Mouse (Mus musculus): Measurements from ENCODE around the gene Dchs2. TPM values are rescaled to one million over a fixed set of nuclear protein-coding genes. Genes with fewer than 3 reads are reported as not detected.

Dchs2 gene
- polyA plus RNA-seq (2015; fragmentation: Nextera tagmentation; extraction: Ambion mirVana), result 0.72 and 0.87 TPM in 2 replicates

DNA sequence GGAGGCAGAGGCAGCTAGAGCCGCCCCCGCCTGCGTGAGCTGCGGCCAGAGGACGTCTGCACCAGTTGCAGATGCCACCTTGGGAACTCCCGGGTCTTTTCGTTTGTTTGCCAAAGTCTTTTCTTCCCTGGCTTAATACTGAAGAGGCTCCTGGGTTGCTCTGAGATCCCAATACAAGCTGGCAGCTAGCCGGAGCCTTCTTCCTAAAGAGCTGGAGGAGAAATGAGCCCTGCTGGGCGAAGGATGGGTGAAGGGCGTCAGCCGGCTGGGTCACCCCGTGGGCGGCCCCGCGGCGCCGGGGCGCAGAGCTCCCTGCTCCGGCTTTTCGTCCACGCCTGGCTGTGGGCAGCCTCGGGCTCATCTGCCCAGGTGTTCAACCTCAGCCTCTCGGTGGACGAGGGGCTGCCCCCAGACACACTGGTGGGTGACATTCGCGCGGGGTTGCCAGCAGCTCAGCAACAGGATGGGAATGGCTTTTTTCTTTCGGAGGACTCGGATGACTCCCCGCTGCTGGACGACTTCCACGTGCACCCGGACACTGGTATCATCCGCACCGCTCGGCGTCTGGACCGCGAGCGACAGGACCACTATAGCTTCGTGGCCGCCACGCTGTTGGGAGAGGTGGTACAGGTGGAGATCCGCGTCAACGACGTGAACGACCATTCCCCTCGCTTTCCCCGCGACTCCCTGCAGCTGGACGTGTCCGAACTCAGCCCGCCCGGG is at the start of gene Dchs2:
Gene Dchs2 (plus strand): TSS at position 223 of the 723 bp plus-strand sequence.

Other genes with a start within 250 kb of the Dchs2 start
- gene Lrat, start 224.0 kb upstream of the Dchs2 start, polyA plus RNA-seq (2015; fragmentation: Nextera tagmentation; extraction: Ambion mirVana), result 0.05 TPM in 1 of 2 replicates, not detected in the other
- gene Fgg, start 120.2 kb upstream of the Dchs2 start, polyA plus RNA-seq (2015; fragmentation: Nextera tagmentation; extraction: Ambion mirVana), result 1.6 and 2.5 TPM in 2 replicates
- gene Fga, start 101.9 kb upstream of the Dchs2 start, polyA plus RNA-seq (2015; fragmentation: Nextera tagmentation; extraction: Ambion mirVana), result 1.3 and 1.9 TPM in 2 replicates
- gene Fgb, start 78.1 kb upstream of the Dchs2 start, polyA plus RNA-seq (2015; fragmentation: Nextera tagmentation; extraction: Ambion mirVana), result 0.89 and 1.2 TPM in 2 replicates
- gene Plrg1, start 72.4 kb upstream of the Dchs2 start, polyA plus RNA-seq (2015; fragmentation: Nextera tagmentation; extraction: Ambion mirVana), result 40.0 and 40.9 TPM in 2 replicates